Mouse (Mus musculus): Measurements from ENCODE around the gene Ubap1l. TPM values are rescaled to one million over a fixed set of nuclear protein-coding genes. Genes with fewer than 3 reads are reported as not detected.

Ubap1l gene
- total RNA-seq, 1 experiment, result 4.5 TPM

DNA sequence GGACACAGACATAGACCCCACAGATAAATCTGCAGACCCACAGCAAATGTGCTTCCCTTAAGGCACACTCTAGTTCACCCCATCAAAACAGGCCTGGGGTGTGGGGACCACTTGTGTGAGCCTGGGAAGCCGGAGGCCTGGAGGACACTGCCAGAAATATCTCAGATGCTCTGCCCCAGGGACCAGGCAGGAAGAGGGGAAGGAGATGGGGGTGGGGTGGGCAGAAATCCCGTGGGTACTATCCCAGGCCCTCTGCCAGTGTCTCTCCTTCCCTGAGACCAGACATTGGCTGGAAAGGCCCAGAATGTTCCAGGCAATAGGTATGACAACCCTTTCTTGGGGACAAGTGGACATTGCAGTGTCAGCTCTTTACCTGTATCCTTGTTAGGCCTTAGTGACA lies 32.8 kb downstream of the Ubap1l start:
- no peak overlapping the region for H3K4me3 ChIP-seq (ENCODE audit: insufficient read depth in 1 of 2, low read depth in 1 of 2, low read length in 2 of 2, poor library complexity in 1 of 2, severe bottlenecking in 1 of 2)
- in situ Hi-C loops (cut with MboI; ENCODE audit: low sequenced_read_pairs in 2 of 2, unreplicated experiment in 2 of 2), result no loop called here
- no peaks in the 10 kb centered on the region for H3K36me3 ChIP-seq (ENCODE audit: control insufficient read depth, insufficient read depth, low read length, poor library complexity, severe bottlenecking)
- peaks cover 0 to 3% of the 10 kb centered on the region in 2 experiments; a peak in 1 of 4 replicates for H3K4me1 ChIP-seq (ENCODE audit: control insufficient read depth in 2 of 2, insufficient read depth in 2 of 2, low read length in 2 of 2, poor library complexity in 1 of 2)
- TF ChIP-seq MAFK (IDR thresholded peaks at IDR 0.05; ENCODE audit: insufficient read depth, low read depth, low read length) (no peak), ZC3H11A (IDR thresholded peaks at IDR 0.05; ENCODE audit: borderline replicate concordance, low read depth, low read length) (no peak), CHD2 (IDR thresholded peaks at IDR 0.05; ENCODE audit: low read depth, low read length) (no peak), HCFC1 (IDR thresholded peaks at IDR 0.05; ENCODE audit: borderline replicate concordance, insufficient read depth, low read length) (no peak), ZNF384 (IDR thresholded peaks at IDR 0.05; ENCODE audit: low read depth, low read length) (no peak)
- DNase-seq (ENCODE audit: low read depth, low spot score), result no peak
- H3K27ac ChIP-seq (ENCODE audit: insufficient read depth, low read depth, low read length, poor library complexity, severe bottlenecking), result no peak overlapping the region
- no peaks in the 10 kb centered on the region for H3K9me3 ChIP-seq (ENCODE audit: control insufficient read depth, insufficient read depth, low read depth, low read length)
- no peak overlapping the region for H3K9ac ChIP-seq (ENCODE audit: insufficient read depth, low read depth, low read length, poor library complexity, severe bottlenecking)

DNA sequence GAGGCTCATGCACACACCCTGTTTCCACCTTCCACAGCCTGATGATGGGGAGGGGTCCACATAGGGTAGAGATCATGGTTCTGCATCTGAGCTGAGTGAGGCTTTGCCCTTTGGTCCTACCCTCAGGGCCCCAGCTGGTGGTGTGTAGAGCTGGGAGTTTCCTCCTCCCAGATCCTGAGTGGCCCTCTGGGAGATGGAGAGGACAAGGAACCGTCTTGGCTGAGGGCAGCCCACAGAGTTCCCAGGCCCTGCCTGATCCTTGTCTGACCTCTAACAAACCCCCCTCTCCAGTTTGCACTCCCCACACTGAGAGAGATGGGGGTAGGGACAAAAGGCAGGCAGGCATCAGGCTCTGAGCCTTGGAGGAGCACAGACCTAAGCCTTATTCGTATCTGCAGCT lies 33.5 kb downstream of the Ubap1l start:
- DNase-seq (ENCODE audit: low read depth, low spot score), result no peak
- H3K27ac ChIP-seq (ENCODE audit: insufficient read depth, low read depth, low read length, poor library complexity, severe bottlenecking), result no peak overlapping the region
- H3K4me1 ChIP-seq (ENCODE audit: control insufficient read depth in 2 of 2, insufficient read depth in 2 of 2, low read length in 2 of 2, poor library complexity in 1 of 2), result peaks cover 0 to 3% of the 10 kb centered on the region in 2 experiments; a peak in 1 of 4 replicates
- H3K4me3 ChIP-seq (ENCODE audit: insufficient read depth in 1 of 2, low read depth in 1 of 2, low read length in 2 of 2, poor library complexity in 1 of 2, severe bottlenecking in 1 of 2), result no peak overlapping the region
- TF ChIP-seq MAFK (IDR thresholded peaks at IDR 0.05; ENCODE audit: insufficient read depth, low read depth, low read length), result no peak
- TF ChIP-seq ZNF384 (IDR thresholded peaks at IDR 0.05; ENCODE audit: low read depth, low read length), result no peak
- no peak for TF ChIP-seq HCFC1 (IDR thresholded peaks at IDR 0.05; ENCODE audit: borderline replicate concordance, insufficient read depth, low read length)
- TF ChIP-seq CHD2 (IDR thresholded peaks at IDR 0.05; ENCODE audit: low read depth, low read length), result no peak
- TF ChIP-seq ZC3H11A (IDR thresholded peaks at IDR 0.05; ENCODE audit: borderline replicate concordance, low read depth, low read length), result no peak
- no peaks in the 10 kb centered on the region for H3K9me3 ChIP-seq (ENCODE audit: control insufficient read depth, insufficient read depth, low read depth, low read length)
- no peaks in the 10 kb centered on the region for H3K36me3 ChIP-seq (ENCODE audit: control insufficient read depth, insufficient read depth, low read length, poor library complexity, severe bottlenecking)
- no peak overlapping the region for H3K9ac ChIP-seq (ENCODE audit: insufficient read depth, low read depth, low read length, poor library complexity, severe bottlenecking)
- in situ Hi-C loops (cut with MboI; ENCODE audit: low sequenced_read_pairs in 2 of 2, unreplicated experiment in 2 of 2), result no loop called here

DNA sequence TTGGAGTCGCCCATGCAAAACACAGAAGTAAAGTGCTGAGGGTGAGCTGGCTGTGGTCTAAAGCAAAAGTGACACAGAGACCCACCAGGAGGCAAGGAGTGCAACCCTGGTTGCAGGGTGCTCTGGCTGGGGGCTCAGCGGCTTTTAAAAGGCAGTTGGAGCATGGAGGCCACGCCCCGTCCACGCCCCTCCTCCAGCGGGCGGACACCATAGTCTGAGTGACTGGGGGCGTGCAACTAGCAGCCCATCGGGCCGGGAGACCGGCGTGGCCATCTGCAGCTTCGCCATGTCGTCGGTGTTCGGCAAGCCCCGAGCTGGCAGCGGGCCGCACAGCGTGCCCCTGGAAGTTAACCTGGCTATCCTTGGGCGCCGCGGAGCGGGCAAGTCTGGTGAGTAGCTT lies 37.4 kb downstream of the Ubap1l start, which contains the start of gene Rasl12:
Gene Rasl12, plus strand, starts transcription at position 228 of the 400 bp plus-strand sequence.
- in situ Hi-C loops (cut with MboI; ENCODE audit: low sequenced_read_pairs in 2 of 2, unreplicated experiment in 2 of 2), result no loop called here
- no peaks in the 10 kb centered on the region for H3K9me3 ChIP-seq (ENCODE audit: control insufficient read depth, insufficient read depth, low read depth, low read length)
- H3K36me3 ChIP-seq (ENCODE audit: control insufficient read depth, insufficient read depth, low read length, poor library complexity, severe bottlenecking), result no peaks in the 10 kb centered on the region
- H3K4me1 ChIP-seq (ENCODE audit: control insufficient read depth in 2 of 2, insufficient read depth in 2 of 2, low read length in 2 of 2, poor library complexity in 1 of 2), result no peaks in the 10 kb centered on the region
- TF ChIP-seq HCFC1 (IDR thresholded peaks at IDR 0.05; ENCODE audit: borderline replicate concordance, insufficient read depth, low read length), result no peak
- no peak for TF ChIP-seq ZNF384 (IDR thresholded peaks at IDR 0.05; ENCODE audit: low read depth, low read length)
- TF ChIP-seq CHD2 (IDR thresholded peaks at IDR 0.05; ENCODE audit: low read depth, low read length), result no peak
- peak within 1 kb of the TSS; percentile 42; the same call in 1 of the 2 replicates for H3K9ac ChIP-seq (ENCODE audit: insufficient read depth, low read depth, low read length, poor library complexity, severe bottlenecking)
- no peak within 1 kb of the TSS for H3K27ac ChIP-seq (ENCODE audit: insufficient read depth, low read depth, low read length, poor library complexity, severe bottlenecking)
- DNase-seq (ENCODE audit: low read depth, low spot score), result no peak
- peak within 1 kb of the TSS; percentile 60 to 68 for H3K4me3 ChIP-seq (ENCODE audit: insufficient read depth in 1 of 2, low read depth in 1 of 2, low read length in 2 of 2, poor library complexity in 1 of 2, severe bottlenecking in 1 of 2)

DNA sequence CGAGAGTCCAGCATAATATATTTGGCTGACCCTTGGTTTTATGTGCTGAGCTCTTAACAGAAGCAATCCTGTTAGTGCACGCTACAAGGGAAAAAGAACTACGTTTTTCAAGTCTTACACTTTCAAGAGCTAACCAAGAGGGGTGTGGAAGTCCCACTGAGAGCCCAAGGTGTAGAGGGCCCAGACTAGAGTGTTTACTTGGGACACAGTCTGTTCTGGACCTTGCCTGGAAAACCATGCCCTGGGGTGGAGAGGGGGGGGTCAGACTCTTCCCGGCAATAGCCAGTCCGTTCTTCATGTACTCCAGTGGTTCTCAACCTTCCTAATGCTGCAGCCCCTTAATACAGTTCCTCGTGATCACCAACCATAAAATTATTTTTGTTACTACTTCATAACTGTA lies 39.1 kb downstream of the Ubap1l start:
- Histone ChIP-seq H3K4me1 (ENCODE audit: control insufficient read depth in 2 of 2, insufficient read depth in 2 of 2, low read length in 2 of 2, poor library complexity in 1 of 2) (no peaks in the 10 kb centered on the region), H3K9me3 (ENCODE audit: control insufficient read depth, insufficient read depth, low read depth, low read length) (no peaks in the 10 kb centered on the region), H3K27ac (ENCODE audit: insufficient read depth, low read depth, low read length, poor library complexity, severe bottlenecking) (no peak overlapping the region), H3K9ac (ENCODE audit: insufficient read depth, low read depth, low read length, poor library complexity, severe bottlenecking) (no peak overlapping the region), H3K36me3 (ENCODE audit: control insufficient read depth, insufficient read depth, low read length, poor library complexity, severe bottlenecking) (no peaks in the 10 kb centered on the region), H3K4me3 (ENCODE audit: insufficient read depth in 1 of 2, low read depth in 1 of 2, low read length in 2 of 2, poor library complexity in 1 of 2, severe bottlenecking in 1 of 2) (no peak overlapping the region)
- in situ Hi-C loops (cut with MboI; ENCODE audit: low sequenced_read_pairs in 2 of 2, unreplicated experiment in 2 of 2), result no loop called here
- DNase-seq (ENCODE audit: low read depth, low spot score), result no peak
- TF ChIP-seq ZC3H11A (IDR thresholded peaks at IDR 0.05; ENCODE audit: borderline replicate concordance, low read depth, low read length), result no peak
- TF ChIP-seq CHD2 (IDR thresholded peaks at IDR 0.05; ENCODE audit: low read depth, low read length), result no peak
- TF ChIP-seq ZNF384 (IDR thresholded peaks at IDR 0.05; ENCODE audit: low read depth, low read length), result no peak
- TF ChIP-seq HCFC1 (IDR thresholded peaks at IDR 0.05; ENCODE audit: borderline replicate concordance, insufficient read depth, low read length), result no peak
